Mouse (Mus musculus): ENCODE measurements at regions not wholly inside any gene's neighbourhood (a gene's known extent, or its start where the extent isn't known, plus 50 kb on each side); places are given as distances from the start of the nearest gene placed in this dataset.
"Not testable (repeated sequence)": the region's sequence is repeated elsewhere in the genome, so short reads cannot be mapped to it uniquely, and the experiment has no call there.

DNA sequence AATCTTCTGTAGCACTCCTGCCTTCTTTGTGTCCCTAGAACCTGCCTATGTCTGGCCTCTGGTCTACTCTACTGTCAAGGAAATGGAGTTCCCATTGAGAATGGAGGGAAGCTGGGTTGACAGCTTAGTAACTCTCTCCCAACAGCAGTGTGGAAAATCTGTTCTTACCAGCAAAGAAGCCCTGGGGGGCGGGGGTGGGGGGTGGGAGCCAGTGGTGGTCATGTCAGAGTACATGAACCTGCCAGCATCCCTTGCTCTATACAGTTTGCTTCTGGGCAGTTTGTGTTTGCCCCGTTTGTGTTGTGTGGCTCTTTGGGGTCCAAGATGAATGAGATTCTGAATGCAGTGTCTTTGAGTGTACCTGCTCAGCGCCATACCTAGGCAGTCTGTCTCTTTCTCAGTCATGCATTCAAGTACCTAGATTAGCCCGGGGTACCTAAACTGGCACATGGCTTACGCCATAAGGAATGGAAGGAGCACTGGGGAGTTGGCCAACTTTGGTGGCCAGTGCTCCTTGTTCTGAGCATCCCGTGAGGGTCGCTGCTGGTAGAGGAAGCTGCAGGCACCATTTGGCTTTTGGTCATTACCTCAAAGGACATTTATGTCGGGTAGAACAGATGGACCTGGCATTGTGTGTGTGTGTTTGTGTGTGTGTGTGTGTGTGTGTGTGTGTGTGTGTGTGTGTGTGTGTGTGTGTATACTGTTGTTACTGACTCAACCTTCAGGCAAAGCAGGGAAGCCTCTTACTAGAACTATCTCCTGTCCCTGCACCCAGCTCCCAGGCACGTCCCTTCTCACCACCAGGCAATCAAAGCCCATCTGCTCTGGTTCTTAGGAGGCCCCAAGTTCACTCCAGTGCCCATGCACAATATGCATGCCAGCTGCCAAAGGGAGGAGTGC, 227.6 kb upstream of the 1700012A03Rik start:
- intact Hi-C loops (cut with DNase I): no loop called here
- DNase-seq: no peak

DNA sequence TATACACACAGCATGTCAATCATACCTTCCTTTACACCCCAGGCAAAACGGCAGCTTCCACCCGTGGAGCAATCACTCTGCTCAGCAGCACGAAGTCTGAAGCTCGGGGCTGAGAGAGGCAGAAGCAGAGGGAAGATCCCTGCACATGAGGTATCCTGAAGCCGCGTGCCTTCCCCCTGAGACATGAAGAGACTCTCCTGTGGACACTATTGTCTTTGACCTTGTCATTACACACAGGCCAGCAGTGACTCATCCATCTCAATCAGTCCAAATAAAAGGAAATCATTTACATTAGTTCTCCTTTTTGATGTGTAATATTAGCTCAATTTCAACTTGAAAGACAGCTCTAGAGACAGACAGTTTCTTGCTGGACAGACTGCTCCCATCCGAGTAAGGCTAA, 228.4 kb upstream of the 1700012A03Rik start:
- intact Hi-C loops (cut with DNase I): no loop called here
- DNase-seq: no peak

DNA sequence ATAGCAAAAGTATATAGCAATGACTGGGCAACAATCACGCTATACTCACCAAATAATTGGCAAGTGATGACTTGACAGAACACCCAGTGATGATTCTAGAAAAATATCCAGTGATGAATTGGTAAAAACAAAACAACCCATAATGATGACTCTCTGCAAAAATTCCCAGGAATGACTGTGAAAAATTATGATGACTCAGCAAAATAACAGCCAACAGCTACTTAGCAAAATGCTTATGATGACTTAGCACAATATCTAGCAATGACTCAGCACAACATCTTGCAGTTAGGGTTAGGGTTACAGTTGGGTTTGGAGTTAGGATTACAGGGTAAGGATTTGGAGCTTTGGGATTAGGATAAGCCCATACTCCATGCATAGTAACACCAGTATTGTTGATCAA, 232.4 kb upstream of the 1700012A03Rik start:
- intact Hi-C loops (cut with DNase I): no loop called here
- no peak for DNase-seq

DNA sequence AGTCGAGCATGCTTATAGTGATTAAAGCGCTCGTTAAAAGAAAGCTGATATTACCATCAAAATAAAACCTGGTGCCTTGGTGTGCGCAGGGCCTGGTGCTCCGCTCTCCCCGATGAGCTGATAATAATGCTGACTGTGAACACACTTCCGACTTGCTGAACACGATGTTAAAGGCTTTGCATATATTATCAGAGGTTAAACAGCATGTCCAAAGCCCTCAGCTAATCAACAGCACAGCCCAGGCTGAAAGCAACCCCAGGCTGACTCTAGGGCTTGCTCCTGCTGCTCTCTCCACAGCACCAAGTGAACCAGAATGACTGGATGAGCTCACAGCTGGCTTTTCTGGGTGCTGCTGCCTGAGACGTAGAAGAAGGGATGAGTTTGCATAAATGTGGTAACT, 238.2 kb upstream of the 1700012A03Rik start:
- intact Hi-C loops (cut with DNase I): no loop called here
- DNase-seq: no peak

DNA sequence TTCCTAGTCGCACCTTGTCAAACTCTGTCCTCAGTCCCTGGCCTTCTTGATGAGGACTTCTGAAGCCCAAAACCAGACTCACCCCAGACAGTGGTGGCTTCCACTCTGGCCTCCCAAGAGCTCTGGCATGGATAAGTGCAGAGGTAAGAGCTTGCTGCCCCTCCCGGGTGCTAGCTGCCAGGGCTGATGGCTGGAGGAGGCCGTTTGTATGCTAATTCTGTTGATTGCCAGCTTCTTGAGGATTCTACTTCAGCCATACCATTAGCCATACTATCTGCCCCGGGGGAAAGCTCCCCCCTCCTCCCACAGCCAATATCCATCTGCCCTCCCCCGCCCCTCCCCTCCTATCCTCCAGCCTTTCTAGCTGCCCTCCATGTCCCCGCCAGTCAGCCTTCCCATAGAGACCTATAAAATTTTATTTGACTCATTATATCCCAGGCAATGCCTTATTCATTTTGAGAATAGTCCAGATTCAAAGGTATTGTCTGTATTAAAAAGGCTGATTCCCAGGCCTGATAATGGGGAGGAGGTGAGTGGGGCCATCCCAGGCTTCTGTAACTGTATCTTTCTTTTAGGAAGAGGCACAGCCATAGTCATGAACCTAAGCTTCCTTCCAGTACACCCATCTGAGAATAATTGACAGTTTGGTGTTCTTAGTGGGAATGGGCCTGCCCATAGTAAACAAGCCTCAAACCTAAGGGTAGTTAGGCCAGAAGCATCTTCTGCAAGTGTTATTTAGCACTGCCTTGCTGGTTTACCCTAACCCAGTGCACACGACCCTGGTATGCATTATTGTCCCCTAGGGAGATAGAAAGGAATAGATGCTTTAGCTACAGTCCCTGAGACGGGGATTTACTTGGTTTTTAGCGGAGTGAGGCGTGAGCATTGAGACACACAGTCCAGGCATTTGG, 239.2 kb upstream of the 1700012A03Rik start:
- intact Hi-C loops (cut with DNase I): no loop called here
- DNase-seq: no peak

DNA sequence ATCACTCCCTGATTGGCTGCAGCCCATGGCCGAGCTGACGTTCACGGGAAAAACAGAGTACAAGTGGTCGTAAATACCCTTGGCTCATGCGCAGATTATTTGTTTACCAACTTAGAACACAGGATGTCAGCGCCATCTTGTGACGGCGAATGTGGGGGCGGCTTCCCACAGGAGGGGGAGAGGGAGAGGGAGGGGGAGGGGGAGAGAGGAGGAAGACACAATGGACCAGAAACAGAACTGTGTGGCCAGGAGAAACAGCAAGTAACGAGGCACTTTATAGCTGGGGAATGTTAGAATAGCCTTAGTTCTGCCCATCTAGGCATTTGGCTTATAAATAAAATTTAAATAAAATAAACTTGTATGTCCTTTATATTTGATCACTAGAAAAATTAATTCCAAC, 240.7 kb upstream of the Podxl start:
- intact Hi-C loops (cut with DNase I); DNase-seq: not testable (repeated sequence)

DNA sequence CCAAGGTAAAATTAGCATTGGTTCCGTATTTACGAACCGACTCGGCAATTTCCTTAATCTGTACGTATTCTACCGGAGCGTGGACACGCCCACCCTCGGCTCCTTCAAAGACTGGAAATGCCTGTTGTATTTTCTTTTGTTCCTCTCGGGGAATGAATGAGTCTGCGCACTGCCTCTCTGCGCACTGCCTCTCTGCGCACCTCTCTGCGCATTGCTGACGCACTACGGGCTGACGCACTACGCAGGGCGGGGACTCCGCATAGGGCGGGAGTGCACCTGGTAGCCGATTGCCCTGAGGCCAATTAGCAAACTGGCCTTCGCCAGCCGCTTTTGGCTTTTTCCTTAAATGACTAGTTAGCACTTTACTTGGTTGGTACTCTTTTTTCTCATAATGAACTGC, 239.4 kb upstream of the Podxl start:
- DNase-seq; intact Hi-C loops (cut with DNase I): not testable (repeated sequence)

DNA sequence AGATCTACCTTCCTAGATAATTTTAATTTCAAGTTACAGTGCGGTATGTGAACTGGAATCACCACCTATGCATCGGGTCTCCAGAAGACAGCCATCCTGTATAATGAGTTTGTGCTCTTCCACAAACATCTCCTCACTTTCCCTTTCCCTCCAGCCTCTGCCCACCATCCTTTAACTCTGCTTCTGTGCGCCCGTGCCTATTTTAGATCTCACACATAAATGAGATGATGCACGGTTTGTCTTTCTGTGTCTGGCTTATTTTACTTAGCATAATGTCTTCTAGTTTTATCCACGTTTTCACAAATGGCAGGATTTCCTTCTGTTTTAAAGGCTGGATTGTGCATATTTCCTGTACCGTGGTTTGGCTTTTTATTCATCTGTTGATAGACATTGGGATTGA, 227.8 kb upstream of the Podxl start:
- DNase-seq: no peak
- intact Hi-C loops (cut with DNase I): no loop called here

DNA sequence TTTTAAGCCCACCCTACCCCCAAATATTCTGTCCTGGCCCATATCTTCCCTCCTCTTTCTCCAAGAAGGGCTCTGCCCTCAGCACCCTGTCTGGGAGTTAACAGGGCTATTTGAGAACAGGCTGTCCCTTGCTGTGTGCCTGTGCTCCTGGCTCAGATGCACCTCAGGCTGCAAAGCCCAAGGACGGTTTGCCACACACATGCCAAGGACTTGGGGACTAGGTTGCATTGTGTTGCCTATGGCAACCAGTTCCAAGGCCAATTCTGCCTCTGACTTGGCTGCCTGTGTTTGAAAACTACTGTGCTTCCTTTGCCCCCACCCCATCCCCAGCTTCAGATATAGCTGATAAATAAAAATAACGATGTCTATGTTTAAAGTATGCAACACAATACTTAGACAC, 227.1 kb upstream of the Podxl start:
- intact Hi-C loops (cut with DNase I): no loop called here
- DNase-seq: no peak

DNA sequence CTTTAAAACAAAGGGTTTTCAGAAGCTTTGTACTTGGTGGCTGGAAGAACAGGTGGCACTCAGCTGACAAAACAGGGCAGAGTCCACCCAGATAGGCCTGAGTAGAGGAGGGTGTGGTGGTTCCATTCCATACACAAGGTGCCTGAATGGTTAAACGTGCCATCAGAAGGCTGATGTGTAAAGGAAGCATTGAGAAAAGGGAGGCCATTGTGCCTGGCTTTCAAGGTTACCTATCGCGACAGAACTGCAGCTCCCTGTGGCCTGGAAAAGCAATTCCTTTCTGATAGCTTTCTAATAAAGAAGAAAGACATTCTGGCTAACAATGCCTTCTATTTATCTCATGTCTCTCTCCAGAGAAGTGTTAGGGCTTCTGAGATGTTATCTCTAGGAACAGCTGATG, 213.1 kb upstream of the Podxl start:
- intact Hi-C loops (cut with DNase I): no loop called here
- no peak for DNase-seq

DNA sequence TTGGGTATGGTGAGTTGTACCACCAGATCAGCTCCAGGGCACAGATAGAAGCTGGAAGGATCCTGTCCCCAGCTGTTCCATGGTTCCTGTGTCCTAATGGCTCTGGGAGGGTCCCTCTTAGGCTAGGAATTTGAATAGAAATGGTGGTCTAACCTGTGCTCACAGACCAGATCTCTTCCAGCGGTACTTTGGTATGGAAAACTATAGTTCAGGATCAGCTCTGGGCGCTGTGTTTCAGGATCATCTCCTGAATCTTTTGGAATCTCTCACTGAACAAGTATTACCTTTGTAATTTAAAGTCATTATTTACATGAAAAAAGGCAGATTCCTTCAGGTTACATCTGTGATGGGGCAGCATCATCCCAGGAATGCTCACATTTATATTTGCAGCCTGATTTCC, 208.1 kb upstream of the Podxl start:
- intact Hi-C loops (cut with DNase I): no loop called here
- DNase-seq: no peak

DNA sequence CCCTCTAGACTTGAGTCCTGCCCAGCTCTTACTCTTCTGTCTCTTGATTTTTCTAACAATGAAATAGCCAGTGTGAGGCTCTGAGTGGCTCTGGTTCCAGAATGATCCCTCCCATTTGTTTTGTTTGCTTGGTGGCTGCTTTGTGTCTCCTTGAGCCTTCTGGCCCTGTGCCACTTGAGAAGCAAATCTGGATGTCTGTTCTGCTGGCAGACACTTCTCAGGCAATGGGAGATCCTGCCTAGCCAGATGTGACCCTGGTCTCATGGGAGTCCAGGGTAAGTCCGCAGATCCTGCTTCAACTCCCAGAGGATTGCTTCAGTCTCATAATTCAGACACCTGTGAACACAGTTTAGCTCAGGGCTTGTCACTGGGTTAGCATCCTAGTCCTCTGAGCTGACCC, 181.8 kb upstream of the Podxl start:
- DNase-seq: no peak
- intact Hi-C loops (cut with DNase I): no loop called here

DNA sequence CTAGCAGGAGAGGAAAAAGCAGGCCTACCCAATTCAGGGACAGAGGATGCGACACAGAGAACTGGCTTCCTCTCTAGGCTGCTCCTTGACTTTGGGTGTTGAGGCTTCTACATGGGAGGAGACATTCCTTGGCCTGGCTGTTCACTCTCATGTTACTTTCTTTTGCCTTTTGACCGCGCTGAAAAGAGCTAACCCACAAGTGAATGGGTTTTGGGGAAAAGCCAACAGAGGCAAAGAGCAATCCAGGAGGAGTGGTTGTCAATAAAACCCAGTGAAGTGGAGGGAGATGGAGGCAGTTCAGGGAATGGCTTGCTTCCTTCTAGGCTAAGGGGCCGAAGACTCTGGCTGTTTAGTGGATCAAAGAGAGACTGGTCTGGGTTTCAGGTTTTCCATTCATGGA, 167.6 kb upstream of the Podxl start:
- DNase-seq: no peak
- intact Hi-C loops (cut with DNase I): no loop called here

DNA sequence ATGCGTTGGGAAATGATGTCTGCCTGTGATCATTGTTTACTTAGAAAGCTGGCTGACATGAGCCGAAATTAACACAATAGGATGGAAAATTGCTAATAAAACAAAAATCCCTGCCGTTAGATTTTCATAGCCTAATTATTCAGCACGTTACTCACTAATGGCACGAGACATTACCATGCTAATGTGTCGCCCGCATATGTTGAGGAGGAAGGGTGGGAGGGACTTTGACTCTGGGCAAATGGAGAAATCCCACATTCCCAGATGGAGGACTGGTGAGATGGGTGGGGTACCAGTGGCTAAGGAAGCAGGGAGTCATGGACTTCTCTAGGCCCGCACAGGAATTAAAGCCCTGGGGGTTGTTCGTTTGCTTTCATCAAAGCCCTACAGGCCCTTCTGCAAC, 155.8 kb upstream of the Podxl start:
- DNase-seq: no peak
- intact Hi-C loops (cut with DNase I): no loop called here

DNA sequence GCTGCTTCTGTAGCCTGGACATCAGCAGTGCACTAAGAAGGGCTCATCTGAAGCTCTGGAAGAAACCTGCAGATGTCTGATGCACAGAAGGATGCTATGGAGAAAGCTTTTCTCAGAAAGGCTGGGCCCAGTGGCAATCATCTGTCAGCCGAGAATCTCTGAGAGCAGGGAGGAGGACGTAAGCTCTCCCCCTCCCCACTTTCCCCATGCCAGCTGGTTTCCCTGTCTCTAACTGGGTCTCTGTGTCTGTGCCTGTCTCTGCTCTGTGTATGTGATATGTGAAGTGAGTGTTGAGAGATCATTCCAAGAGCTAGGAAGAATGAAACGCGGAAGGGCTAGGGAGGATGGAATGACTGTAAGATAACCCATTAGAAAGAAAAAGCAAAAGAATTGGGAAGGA, 155.1 kb upstream of the Podxl start:
- intact Hi-C loops (cut with DNase I): no loop called here

DNA sequence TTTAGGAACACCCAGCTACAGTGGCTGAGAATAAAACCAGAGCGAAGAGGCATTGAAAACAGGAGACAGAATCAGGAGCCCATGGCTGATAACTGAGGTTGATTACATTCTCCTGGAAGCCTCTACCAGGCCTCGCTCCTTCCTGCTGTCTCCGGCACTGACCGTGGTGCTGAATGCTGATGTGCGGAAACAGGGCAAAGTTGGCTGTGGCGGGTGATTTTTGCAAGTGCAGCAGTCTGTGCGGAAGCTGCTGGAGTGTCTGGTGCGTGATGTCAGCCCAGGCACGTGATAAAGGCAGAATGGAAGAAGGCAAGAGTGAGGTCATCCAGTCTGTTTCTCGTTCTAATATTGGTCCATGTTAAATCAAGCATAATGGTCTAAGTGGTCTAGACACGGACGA, 153.8 kb upstream of the Podxl start:
- no peak for DNase-seq
- intact Hi-C loops (cut with DNase I): no loop called here

More for the DNA sequence above, 155.1 kb upstream of the Podxl start:
- DNase-seq: no peak

DNA sequence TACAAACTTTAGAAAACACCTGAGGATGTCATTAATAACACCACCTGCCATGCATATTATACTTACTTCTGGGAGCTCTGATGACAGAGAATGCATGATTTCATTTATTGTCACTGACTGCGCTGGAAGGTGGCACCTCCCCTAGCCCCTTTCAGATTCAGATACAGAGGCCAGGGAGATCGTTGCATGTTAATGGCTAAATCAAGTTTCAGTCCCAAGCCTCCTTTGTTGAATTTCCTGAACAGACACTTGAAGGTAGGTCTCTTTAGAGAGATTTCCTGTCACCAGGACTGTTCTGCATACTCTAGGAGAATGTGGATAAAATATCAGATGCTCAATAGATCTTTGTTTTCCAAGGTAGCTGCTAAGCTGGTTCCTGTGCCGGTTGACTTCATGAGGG, 143.5 kb upstream of the Podxl start:
- no peak for DNase-seq
- intact Hi-C loops (cut with DNase I): no loop called here

DNA sequence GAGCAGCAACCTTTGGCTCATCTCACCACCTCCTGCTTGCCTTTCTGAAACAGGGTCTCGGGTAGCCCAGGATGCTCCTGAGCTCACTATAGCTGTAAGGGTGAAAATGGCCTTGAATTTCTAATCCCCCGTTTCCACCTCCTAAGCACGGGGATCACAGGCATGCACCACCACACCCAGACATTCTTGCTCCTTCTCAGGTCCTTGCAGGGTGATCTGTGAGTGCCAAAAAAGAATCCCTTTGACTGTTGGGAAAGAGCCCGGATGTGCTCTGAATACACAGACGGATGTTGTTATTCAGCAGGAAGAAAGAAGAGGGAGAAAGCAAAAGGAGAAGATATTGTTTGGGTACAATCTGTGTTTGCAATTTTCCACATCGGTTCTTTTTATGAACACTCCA, 140.4 kb upstream of the Podxl start:
- intact Hi-C loops (cut with DNase I): no loop called here
- no peak for DNase-seq

DNA sequence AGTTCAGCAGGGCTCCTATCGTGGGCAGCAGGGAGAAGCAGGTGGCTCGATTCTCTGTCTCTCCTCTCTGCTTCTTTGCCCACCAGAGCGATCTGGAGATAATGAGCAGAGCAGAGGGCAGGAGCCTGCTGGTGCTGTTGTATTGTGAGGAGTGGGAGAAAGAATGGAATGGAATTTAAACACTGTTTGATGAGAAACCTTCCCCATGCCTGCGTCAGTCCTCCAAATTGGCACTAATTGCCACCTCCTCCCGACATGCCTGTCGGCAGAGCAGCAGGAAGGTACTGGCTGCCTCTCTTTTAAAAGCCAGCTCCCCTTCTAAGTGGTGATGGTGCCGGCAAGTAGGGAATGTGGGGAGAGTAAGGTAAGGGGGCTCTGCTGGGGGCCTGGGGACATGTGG, 139.2 kb upstream of the Podxl start:
- no peak for DNase-seq
- intact Hi-C loops (cut with DNase I): no loop called here

DNA sequence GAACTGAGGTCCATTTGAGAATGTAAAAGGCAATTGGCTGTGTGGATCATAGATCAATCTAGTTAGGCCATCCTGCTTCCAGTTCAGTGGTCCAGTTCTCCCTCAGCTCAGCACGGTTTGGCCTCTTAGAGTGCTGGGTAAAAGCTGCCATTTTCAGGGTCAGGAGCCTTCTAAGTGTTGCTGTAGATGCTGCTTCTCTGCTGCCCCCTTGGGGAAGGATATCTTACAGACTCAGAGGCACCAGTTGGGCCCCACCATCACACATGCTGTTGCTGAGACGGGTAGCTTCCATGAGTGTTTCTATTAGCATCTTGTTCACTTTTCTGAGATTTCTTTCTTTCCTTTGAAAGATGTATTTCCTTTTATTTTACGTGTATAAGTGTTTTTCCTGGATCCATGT, 132.1 kb upstream of the Podxl start:
- no peak for DNase-seq
- intact Hi-C loops (cut with DNase I): no loop called here

DNA sequence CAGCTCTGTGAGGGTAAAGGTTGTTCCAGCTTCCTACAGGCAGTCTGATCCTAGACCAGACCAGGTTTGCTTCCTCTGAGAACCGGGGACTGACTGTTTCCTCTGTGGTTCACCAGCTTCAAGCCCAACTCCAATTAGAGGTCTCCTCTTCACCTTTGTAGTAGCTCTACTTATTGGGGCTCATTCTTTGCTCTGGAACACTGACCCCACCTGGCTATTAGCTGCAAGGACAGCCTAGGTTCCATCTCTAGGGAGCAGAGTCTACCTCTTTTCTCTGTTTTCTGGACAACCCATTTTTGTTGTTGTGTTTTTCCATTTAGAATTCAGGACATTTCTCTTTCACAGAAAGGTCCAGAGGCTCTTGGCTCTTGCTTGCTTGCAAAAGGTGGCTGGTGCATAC, 129.3 kb upstream of the Podxl start:
- intact Hi-C loops (cut with DNase I): no loop called here
- DNase-seq: no peak

DNA sequence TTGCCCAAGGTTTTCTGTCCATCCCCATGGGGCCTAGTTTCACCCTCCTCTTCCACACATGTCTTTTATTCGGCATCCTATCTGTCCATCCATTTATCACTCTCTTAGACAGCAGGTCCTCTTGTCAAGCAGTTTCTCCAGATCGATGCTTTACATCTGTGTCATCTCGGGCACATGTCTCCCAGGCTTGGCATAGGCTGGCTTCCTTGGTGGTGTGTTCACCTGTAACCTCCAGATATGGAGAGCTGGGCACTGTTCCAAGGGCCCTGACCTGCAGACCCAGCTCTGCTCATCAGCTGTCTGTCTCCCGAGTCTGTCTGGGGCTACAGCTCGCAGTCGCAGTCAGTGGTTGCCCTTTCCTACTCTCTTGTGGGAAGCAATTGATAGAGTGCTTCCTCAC, 128.2 kb upstream of the Podxl start:
- intact Hi-C loops (cut with DNase I): no loop called here
- no peak for DNase-seq
